Mouse (Mus musculus) heart, embryonic 13.5 days (tissue): ENCODE measurements at regions not wholly inside any gene's neighbourhood (a gene's known extent, or its start where the extent isn't known, plus 50 kb on each side); places are given as distances from the start of the nearest gene placed in this dataset.
A peak's percentile ranks its signal among the peaks of the same experiment; 100 is the strongest.

Source experiments
- ATAC-seq: fragments of 200-750 bp; cut with Nextera tagmentation; 2 replicates; pipeline ENCODE4 v1.8.0; 2017; ENCODE audit warnings: moderate TSS enrichment; ENCODE audit not compliant: insufficient number of reproducible peaks, low FRiP score, low TSS enrichment; ENCODE audit errors: extremely low read depth
- H3K27ac ChIP-seq: fragments of 300-500 bp; sonication (generic); replicated peaks from 2 replicates; pipeline ENCODE4 v1.5.1; 2015; ENCODE audit warnings: moderate library complexity, mild to moderate bottlenecking, inconsistent platforms
- H3K27me3 ChIP-seq: fragments of 300-500 bp; sonication (generic); replicated peaks from 2 replicates; pipeline ENCODE4 v1.6.1; 2015; ENCODE audit warnings: mild to moderate bottlenecking, inconsistent platforms
- H3K36me3 ChIP-seq: fragments of 300-500 bp; sonication (generic); 2 replicates; pipeline ENCODE4 v1.6.1; 2015; ENCODE audit warnings: mild to moderate bottlenecking, inconsistent platforms
- H3K4me1 ChIP-seq: fragments of 300-500 bp; sonication (generic); 2 replicates; pipeline ENCODE4 v1.6.1; 2015; ENCODE audit warnings: inconsistent platforms
- H3K4me2 ChIP-seq: fragments of 300-500 bp; sonication (generic); 2 replicates; pipeline ENCODE4 v1.6.1; 2015; ENCODE audit warnings: inconsistent platforms, mild to moderate bottlenecking, moderate library complexity
- H3K4me3 ChIP-seq: fragments of 300-500 bp; sonication (generic); 2 replicates; pipeline ENCODE4 v1.5.1; 2015; ENCODE audit warnings: moderate library complexity, mild to moderate bottlenecking, inconsistent platforms
- H3K9ac ChIP-seq: fragments of 300-500 bp; sonication (generic); 2 replicates; pipeline ENCODE4 v1.6.1; 2015; ENCODE audit warnings: inconsistent platforms, mild to moderate bottlenecking, moderate library complexity
- H3K9me3 ChIP-seq: fragments of 300-500 bp; sonication (generic); 2 replicates; pipeline ENCODE4 v1.6.1; 2016; ENCODE audit warnings: inconsistent platforms
- WGBS: fragments of 180-500 bp; shearing (Covaris S2); methylation state at CpG from one replicate; pipeline ENCODE4 v1.1.7; 2015; ENCODE audit warnings: mixed read lengths; 5-methylcytosine and 5-hydroxymethylcytosine counted together

- Histone ChIP-seq H3K4me2 (no peak overlapping the region), H3K4me1 (peaks cover 13% of the 10 kb centered on the region), H3K9ac (no peak overlapping the region), H3K36me3 (no peaks in the 10 kb centered on the region), H3K27ac (no peak overlapping the region), H3K27me3 (no peaks in the 10 kb centered on the region), H3K4me3 (no peak overlapping the region), H3K9me3 (no peaks in the 10 kb centered on the region)
- no peak for ATAC-seq
- WGBS: 30% methylated on average over 6 of the region's 6 CpGs
Measured at GRCm38 (mm10) chr10:92333869-92334268, 388.4 kb downstream of the Nedd1 start.

- Histone ChIP-seq H3K4me3 (no peak overlapping the region), H3K9ac (no peak overlapping the region; the same call in 1 of the 2 replicates), H3K4me1 (peaks cover 13% of the 10 kb centered on the region), H3K27ac (no peak overlapping the region), H3K4me2 (no peak overlapping the region), H3K36me3 (no peaks in the 10 kb centered on the region), H3K9me3 (no peaks in the 10 kb centered on the region), H3K27me3 (no peaks in the 10 kb centered on the region)
- 27% methylated on average over 3 of the region's 3 CpGs for WGBS
- no peak for ATAC-seq
Measured at GRCm38 (mm10) chr10:92333042-92333774, 389.0 kb downstream of the Nedd1 start.

GRCm38 (mm10) chr10:92330150-92330549 lies 392.1 kb downstream of the Nedd1 start:
- no peak overlapping the region for H3K4me3 ChIP-seq
- no peak overlapping the region for H3K27ac ChIP-seq
- WGBS: 72% methylated on average over 10 of the region's 10 CpGs
- H3K36me3 ChIP-seq: no peaks in the 10 kb centered on the region
- H3K9me3 ChIP-seq: no peaks in the 10 kb centered on the region
- no peak overlapping the region for H3K9ac ChIP-seq
- ATAC-seq: no peak
- no peak overlapping the region for H3K4me2 ChIP-seq
- H3K4me1 ChIP-seq: peaks cover 16% of the 10 kb centered on the region
- H3K27me3 ChIP-seq: no peaks in the 10 kb centered on the region

- Histone ChIP-seq H3K27me3 (no peaks in the 10 kb centered on the region), H3K9ac (no peak overlapping the region), H3K36me3 (no peaks in the 10 kb centered on the region), H3K4me3 (no peak overlapping the region), H3K4me1 (peaks cover 21% of the 10 kb centered on the region), H3K27ac (no peak overlapping the region), H3K4me2 (no peak overlapping the region), H3K9me3 (no peaks in the 10 kb centered on the region)
- no peak for ATAC-seq
- 73% methylated on average over 1 of the region's 1 CpGs for WGBS
Measured at GRCm38 (mm10) chr10:92329661-92330060, 392.6 kb downstream of the Nedd1 start.

- Histone ChIP-seq H3K9ac (no peak overlapping the region), H3K9me3 (no peaks in the 10 kb centered on the region), H3K4me1 (peaks cover 12% of the 10 kb centered on the region), H3K36me3 (no peaks in the 10 kb centered on the region), H3K4me2 (no peak overlapping the region), H3K27me3 (no peaks in the 10 kb centered on the region), H3K4me3 (no peak overlapping the region), H3K27ac (no peak overlapping the region)
- ATAC-seq: no peak
- WGBS: 32% methylated on average over 4 of the region's 4 CpGs
Measured at GRCm38 (mm10) chr10:92325284-92325989, 396.8 kb downstream of the Nedd1 start.

- H3K27ac ChIP-seq: no peak overlapping the region
- H3K9me3 ChIP-seq: no peaks in the 10 kb centered on the region
- H3K4me2 ChIP-seq: no peak overlapping the region
- no peaks in the 10 kb centered on the region for H3K36me3 ChIP-seq
- no peaks in the 10 kb centered on the region for H3K4me1 ChIP-seq
- 50% methylated on average over 3 of the region's 3 CpGs for WGBS
- ATAC-seq: no peak
- no peak overlapping the region for H3K4me3 ChIP-seq
- H3K27me3 ChIP-seq: no peaks in the 10 kb centered on the region
- no peak overlapping the region for H3K9ac ChIP-seq
Measured at GRCm38 (mm10) chr10:92314606-92315005, 407.6 kb downstream of the Nedd1 start.

- Histone ChIP-seq H3K9me3 (no peaks in the 10 kb centered on the region), H3K27ac (no peak overlapping the region), H3K4me2 (no peak overlapping the region), H3K4me1 (no peaks in the 10 kb centered on the region), H3K9ac (no peak overlapping the region), H3K36me3 (no peaks in the 10 kb centered on the region), H3K4me3 (no peak overlapping the region), H3K27me3 (no peaks in the 10 kb centered on the region)
- ATAC-seq: no peak
- WGBS: 73% methylated on average over 6 of the region's 6 CpGs
Measured at GRCm38 (mm10) chr10:92312278-92312677, 409.9 kb downstream of the Nedd1 start.

- 77% methylated on average over 3 of the region's 3 CpGs for WGBS
- H3K27ac ChIP-seq: no peak overlapping the region
- H3K9me3 ChIP-seq: no peaks in the 10 kb centered on the region
- H3K4me2 ChIP-seq: no peak overlapping the region
- no peaks in the 10 kb centered on the region for H3K36me3 ChIP-seq
- H3K27me3 ChIP-seq: no peaks in the 10 kb centered on the region
- no peak overlapping the region for H3K4me3 ChIP-seq
- no peak for ATAC-seq
- no peaks in the 10 kb centered on the region for H3K4me1 ChIP-seq
- no peak overlapping the region for H3K9ac ChIP-seq
Measured at GRCm38 (mm10) chr10:92308643-92309042, 413.6 kb downstream of the Nedd1 start.

GRCm38 (mm10) chr10:92307861-92308260 lies 414.4 kb downstream of the Nedd1 start:
- Histone ChIP-seq H3K4me3 (no peak overlapping the region), H3K27me3 (no peaks in the 10 kb centered on the region), H3K9ac (no peak overlapping the region), H3K4me2 (peak overlapping the region; percentile 5; the same call in 1 of the 2 replicates), H3K9me3 (no peaks in the 10 kb centered on the region), H3K27ac (no peak overlapping the region), H3K4me1 (no peaks in the 10 kb centered on the region), H3K36me3 (no peaks in the 10 kb centered on the region)
- ATAC-seq: no peak
- 33% methylated on average over 3 of the region's 3 CpGs for WGBS

GRCm38 (mm10) chr10:92298693-92299092 lies 423.5 kb downstream of the Nedd1 start:
- no peak for ATAC-seq
- WGBS: 53% methylated on average over 13 of the region's 13 CpGs

GRCm38 (mm10) chr10:92296837-92297236 lies 425.4 kb downstream of the Nedd1 start:
- WGBS: 86% methylated on average over 4 of the region's 4 CpGs
- no peak overlapping the region for H3K4me2 ChIP-seq
- ATAC-seq: no peak
- H3K27ac ChIP-seq: no peak overlapping the region
- no peaks in the 10 kb centered on the region for H3K4me1 ChIP-seq
- no peak overlapping the region for H3K9ac ChIP-seq
- H3K9me3 ChIP-seq: no peaks in the 10 kb centered on the region
- H3K36me3 ChIP-seq: no peaks in the 10 kb centered on the region
- H3K4me3 ChIP-seq: no peak overlapping the region
- no peaks in the 10 kb centered on the region for H3K27me3 ChIP-seq

More at GRCm38 (mm10) chr10:92298693-92299092, 423.5 kb downstream of the Nedd1 start:
- Histone ChIP-seq H3K9ac (no peak overlapping the region), H3K27ac (no peak overlapping the region), H3K36me3 (no peaks in the 10 kb centered on the region), H3K9me3 (no peaks in the 10 kb centered on the region), H3K4me1 (no peaks in the 10 kb centered on the region), H3K4me3 (no peak overlapping the region), H3K4me2 (no peak overlapping the region), H3K27me3 (no peaks in the 10 kb centered on the region)

- ATAC-seq: no peak
- Histone ChIP-seq H3K4me1 (no peaks in the 10 kb centered on the region), H3K4me2 (no peak overlapping the region), H3K9me3 (no peaks in the 10 kb centered on the region), H3K27me3 (no peaks in the 10 kb centered on the region), H3K9ac (no peak overlapping the region), H3K36me3 (no peaks in the 10 kb centered on the region), H3K4me3 (no peak overlapping the region), H3K27ac (no peak overlapping the region)
- 89% methylated on average over 9 of the region's 9 CpGs for WGBS
Measured at GRCm38 (mm10) chr10:92296303-92296702, 425.9 kb downstream of the Nedd1 start.
